Mouse (Mus musculus) thymus, adult 2 months (tissue): ENCODE measurements at regions not wholly inside any gene's neighbourhood (a gene's known extent, or its start where the extent isn't known, plus 50 kb on each side); places are given as distances from the start of the nearest gene placed in this dataset.

Source experiments
- DNase-seq: peaks from one replicate; pipeline ENCODE4 v3.0.0; 2021
- H3K27ac ChIP-seq: fragments of 200-500 bp; 2 replicates; pipeline ENCODE4 v1.5.1; 2012; ENCODE audit warnings: low read length, control low read depth; ENCODE audit not compliant: control insufficient read depth, insufficient read depth
- H3K27me3 ChIP-seq: fragments of 200-500 bp; 2 replicates; pipeline ENCODE4 v1.6.1; 2012; ENCODE audit warnings: mild to moderate bottlenecking, low read length, moderate library complexity, mixed read lengths; ENCODE audit not compliant: control insufficient read depth, insufficient read depth
- H3K36me3 ChIP-seq: fragments of 200-500 bp; 2 replicates; pipeline ENCODE4 v1.6.1; 2012; ENCODE audit warnings: mild to moderate bottlenecking, low read length, moderate library complexity; ENCODE audit not compliant: control insufficient read depth, insufficient read depth
- H3K4me1 ChIP-seq: fragments of 200-500 bp; replicated peaks from 2 replicates; pipeline ENCODE4 v1.6.1; 2012; ENCODE audit warnings: low read length; ENCODE audit not compliant: control insufficient read depth, insufficient read depth
- H3K4me3 ChIP-seq: fragments of 200-500 bp; 2 replicates; pipeline ENCODE4 v1.5.1; 2012; ENCODE audit warnings: mild to moderate bottlenecking, low read length, control low read depth, moderate library complexity; ENCODE audit not compliant: control insufficient read depth, insufficient read depth
- CTCF ChIP-seq: fragments of 200-500 bp; IDR thresholded peaks from 2 replicates; pipeline ENCODE4 v1.5.1; 2012; ENCODE audit warnings: mild to moderate bottlenecking, control low read depth, low read length, moderate library complexity, borderline replicate concordance; ENCODE audit not compliant: control insufficient read depth, poor library complexity, insufficient read depth; ENCODE audit errors: extremely low read depth
- POLR2A ChIP-seq: fragments of 200-500 bp; IDR thresholded peaks from 2 replicates; pipeline ENCODE4 v1.6.1; 2012; ENCODE audit warnings: mild to moderate bottlenecking, low read length, control low read depth, moderate library complexity; ENCODE audit not compliant: control insufficient read depth, poor library complexity, insufficient read depth; ENCODE audit errors: extremely low read depth
- WGBS: fragments of 180-500 bp; shearing (Covaris S2); methylation state at CpG from one replicate; pipeline ENCODE4 v1.1.7; 2018; 5-methylcytosine and 5-hydroxymethylcytosine counted together

GRCm38 (mm10) chr12:93088031-93088790, 1239.3 kb upstream of the Sel1l start:
- Histone ChIP-seq H3K4me1 (no peaks in the 10 kb centered on the region), H3K27ac (no peak overlapping the region), H3K4me3 (no peak overlapping the region), H3K27me3 (no peaks in the 10 kb centered on the region), H3K36me3 (no peaks in the 10 kb centered on the region)
- no peak for DNase-seq
- WGBS: 88% methylated on average over 5 of the region's 5 CpGs
- no peak for TF ChIP-seq POLR2A
- no peak for TF ChIP-seq CTCF

GRCm38 (mm10) chr12:93063864-93064263, 1214.9 kb upstream of the Sel1l start:
- no peak overlapping the region for H3K27ac ChIP-seq
- DNase-seq: no peak
- TF ChIP-seq CTCF: no peak
- no peak for TF ChIP-seq POLR2A
- no peaks in the 10 kb centered on the region for H3K36me3 ChIP-seq
- no peaks in the 10 kb centered on the region for H3K27me3 ChIP-seq
- 78% methylated on average over 1 of the region's 1 CpGs for WGBS
- H3K4me3 ChIP-seq: no peak overlapping the region
- H3K4me1 ChIP-seq: no peaks in the 10 kb centered on the region

GRCm38 (mm10) chr12:93019633-93020032, 1170.7 kb upstream of the Sel1l start:
- H3K36me3 ChIP-seq: no peaks in the 10 kb centered on the region
- TF ChIP-seq CTCF (no peak), POLR2A (no peak)
- no peaks in the 10 kb centered on the region for H3K27me3 ChIP-seq
- H3K4me1 ChIP-seq: no peaks in the 10 kb centered on the region
- H3K4me3 ChIP-seq: no peak overlapping the region
- DNase-seq: no peak
- H3K27ac ChIP-seq: no peak overlapping the region

- H3K27me3 ChIP-seq: no peaks in the 10 kb centered on the region
- DNase-seq: no peak
- no peak overlapping the region for H3K4me3 ChIP-seq
- H3K4me1 ChIP-seq: no peaks in the 10 kb centered on the region
- H3K36me3 ChIP-seq: no peaks in the 10 kb centered on the region
- no peak overlapping the region for H3K27ac ChIP-seq
- no peak for TF ChIP-seq CTCF
- TF ChIP-seq POLR2A: no peak
These were observed 1162.6 kb upstream of the Sel1l start for GRCm38 (mm10) chr12:93011583-93011982.

- no peaks in the 10 kb centered on the region for H3K36me3 ChIP-seq
- no peak for TF ChIP-seq CTCF
- TF ChIP-seq POLR2A: no peak
- WGBS: 70% methylated on average over 2 of the region's 2 CpGs
These were observed 1157.9 kb upstream of the Sel1l start for GRCm38 (mm10) chr12:93006844-93007365.

GRCm38 (mm10) chr12:93003125-93003524, 1154.2 kb upstream of the Sel1l start:
- TF ChIP-seq CTCF (no peak), POLR2A (no peak)
- no peak for DNase-seq
- H3K4me1 ChIP-seq: no peaks in the 10 kb centered on the region
- WGBS: 90% methylated on average over 4 of the region's 4 CpGs
- H3K27ac ChIP-seq: no peak overlapping the region
- no peak overlapping the region for H3K4me3 ChIP-seq
- no peaks in the 10 kb centered on the region for H3K36me3 ChIP-seq
- no peaks in the 10 kb centered on the region for H3K27me3 ChIP-seq

More at GRCm38 (mm10) chr12:93006844-93007365, 1157.9 kb upstream of the Sel1l start:
- H3K4me3 ChIP-seq: no peak overlapping the region
- DNase-seq: no peak
- H3K4me1 ChIP-seq: no peaks in the 10 kb centered on the region
- no peaks in the 10 kb centered on the region for H3K27me3 ChIP-seq
- no peak overlapping the region for H3K27ac ChIP-seq

GRCm38 (mm10) chr12:92975698-92976097, 1126.7 kb upstream of the Sel1l start:
- no peak overlapping the region for H3K4me3 ChIP-seq
- no peak for DNase-seq
- no peaks in the 10 kb centered on the region for H3K27me3 ChIP-seq
- TF ChIP-seq POLR2A (no peak), CTCF (no peak)
- H3K27ac ChIP-seq: no peak overlapping the region
- 78% methylated on average over 3 of the region's 3 CpGs for WGBS
- H3K36me3 ChIP-seq: no peaks in the 10 kb centered on the region
- H3K4me1 ChIP-seq: no peaks in the 10 kb centered on the region
